Mouse (Mus musculus) lung, postnatal 36 days (tissue): ENCODE data around the gene Gm44503.

Experiments
- DNase-seq: peaks from one replicate; pipeline ENCODE4 v3.0.0; 2022; ENCODE audit warnings: mixed read lengths

Gm44503 gene

GRCm38 (mm10) chr9:72958521-72959450, at the start of gene Gm44503, which contains the start of gene Dyx1c1:
Gene Gm44503, plus strand, starts transcription at chr9:72958852.
Gene Dyx1c1, plus strand, starts transcription at chr9:72958785.
- DNase-seq: peak; percentile 88

- no peak for DNase-seq
These were observed 47.3 kb upstream of the Gm44503 start for GRCm38 (mm10) chr9:72911381-72911780.

GRCm38 (mm10) chr9:72913551-72913950, 45.1 kb upstream of the Gm44503 start:
- no peak for DNase-seq

- DNase-seq: no peak
These were observed 42.9 kb upstream of the Gm44503 start for GRCm38 (mm10) chr9:72915728-72916127.

- no peak for DNase-seq
These were observed 35.6 kb upstream of the Gm44503 start for GRCm38 (mm10) chr9:72923068-72923467.

- DNase-seq: peak; percentile 26
These were observed 33.4 kb upstream of the Gm44503 start, which contains the start of gene Pygo1 for GRCm38 (mm10) chr9:72925021-72925934. Gene Pygo1, plus strand, starts transcription at chr9:72925645.

- DNase-seq: no peak
These were observed 32.8 kb upstream of the Gm44503 start for GRCm38 (mm10) chr9:72925935-72926258.

- DNase-seq: no peak
These were observed 27.4 kb upstream of the Gm44503 start for GRCm38 (mm10) chr9:72931166-72931790.

GRCm38 (mm10) chr9:72935309-72935708, 23.3 kb upstream of the Gm44503 start:
- no peak for DNase-seq

GRCm38 (mm10) chr9:72936301-72936700, 22.4 kb upstream of the Gm44503 start:
- DNase-seq: peak; percentile 78

GRCm38 (mm10) chr9:72943424-72943823, 15.2 kb upstream of the Gm44503 start:
- DNase-seq: peak; percentile 27

GRCm38 (mm10) chr9:72944286-72944685, 14.4 kb upstream of the Gm44503 start:
- no peak for DNase-seq

GRCm38 (mm10) chr9:72947010-72947409, 11.6 kb upstream of the Gm44503 start:
- DNase-seq: no peak

- no peak for DNase-seq
These were observed 9.1 kb upstream of the Gm44503 start for GRCm38 (mm10) chr9:72949572-72949971.

- peak; percentile 57 for DNase-seq
These were observed 3.9 kb upstream of the Gm44503 start for GRCm38 (mm10) chr9:72954746-72955145.

GRCm38 (mm10) chr9:72955546-72955945, 3.1 kb upstream of the Gm44503 start:
- peak; percentile 73 for DNase-seq

- DNase-seq: no peak
These were observed 2.7 kb downstream of the Gm44503 start for GRCm38 (mm10) chr9:72961346-72961745.

- peak; percentile 44 for DNase-seq
These were observed 3.3 kb downstream of the Gm44503 start for GRCm38 (mm10) chr9:72961959-72962358.

- DNase-seq: peak; percentile 74
These were observed 9.9 kb downstream of the Gm44503 start for GRCm38 (mm10) chr9:72968349-72969061.

GRCm38 (mm10) chr9:72969874-72970273, 11.2 kb downstream of the Gm44503 start:
- DNase-seq: peak; percentile 50

GRCm38 (mm10) chr9:72972435-72972834, 13.8 kb downstream of the Gm44503 start:
- no peak for DNase-seq

- DNase-seq: no peak
These were observed 14.3 kb downstream of the Gm44503 start for GRCm38 (mm10) chr9:72972984-72973383.
